ENCODE assay signal across 18 mouse cellular contexts in the genomic region with DNA sequence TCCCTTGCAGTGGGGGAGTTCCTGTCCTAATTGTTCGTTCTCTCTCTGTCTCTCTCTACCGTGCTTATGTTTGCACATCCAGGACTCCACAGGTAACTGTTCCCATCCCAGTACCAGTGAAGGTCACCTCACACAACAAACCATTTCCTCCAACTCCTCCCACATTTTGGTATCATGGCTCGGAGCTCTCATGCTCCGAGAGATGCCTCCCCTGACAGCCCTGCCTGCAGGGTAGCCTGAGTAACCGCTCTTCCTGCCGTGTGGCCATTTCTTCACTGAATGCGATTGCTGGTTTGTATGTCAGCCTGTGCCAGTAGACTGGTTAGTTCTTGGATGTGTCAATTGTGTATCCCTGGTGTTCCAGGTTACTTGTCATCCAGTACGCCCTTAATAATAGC. TPM values are rescaled to one million over a fixed set of nuclear protein-coding genes. Genes with fewer than 3 reads are reported as not detected.
DNase-seq lines count a peak whose midpoint lies in the region; ATAC-seq and TF ChIP-seq lines count a peak whose summit lies in the region.
"Had no signal": no experiment of that assay in that cellular context is flagged by ENCODE, and none has a peak within 500 bp of the region (broad histone marks: within the 10 kb centered on the region; RNA-seq: fewer than 3 reads in every experiment).

No protein-coding gene starts in this region.

- no peak for TF ChIP-seq RAD21 in CH12.LX (IDR thresholded peaks at IDR 0.05; ENCODE audit: low read depth, low read length)

- in situ Hi-C loops in CH12.LX (cut with MboI; ENCODE audit: low pct_ligation_motif_present, low pct_unique_long_range_greater_than_20kb, low sequenced_read_pairs) = no loop called here

- no peak overlapping the region for H3K4me2 ChIP-seq in kidney, embryonic 15.5 days
- no peak overlapping the region for H3K4me2 ChIP-seq in CH12.LX (ENCODE audit: insufficient read depth, low read depth, poor library complexity, severe bottlenecking)
- H3K4me2 ChIP-seq: hindbrain, embryonic 12.5 days; liver, embryonic 11.5 days; lung, embryonic 14.5 days had no signal

- peaks cover 24% of the 10 kb centered on the region for H3K36me3 ChIP-seq in heart, embryonic 10.5 days
- H3K36me3 ChIP-seq in heart, adult 2 months (ENCODE audit: control insufficient read depth, insufficient read depth, low read length) = no peaks in the 10 kb centered on the region
- H3K36me3 ChIP-seq in kidney, embryonic 15.5 days = peaks cover 25% of the 10 kb centered on the region
- peaks cover 34 to 50% of the 10 kb centered on the region in 2 experiments for H3K36me3 ChIP-seq in CH12.LX (replicated peaks in 1 of 2; ENCODE audit: control insufficient read depth in 1 of 2, insufficient read depth in 1 of 2, low read length in 1 of 2)

- ATAC-seq in kidney, embryonic 15.5 days (replicated peaks; ENCODE audit: low FRiP score) = no peak
- no peak for ATAC-seq in inflammation-experienced regulatory T-cells, adult 6 months
- ATAC-seq: activated CD4-positive, CD25-positive, alpha-beta regulatory T cell, adult 4 months had no signal

- WGBS in heart, embryonic 10.5 days = 63% methylated on average over 8 of the region's 8 CpGs
- 61% methylated on average over 8 of the region's 8 CpGs for WGBS in heart, adult 2 months
- 58% methylated on average over 8 of the region's 8 CpGs for WGBS in kidney, embryonic 15.5 days

- intact Hi-C loops in heart, adult 2 months (cut with DNase I) = no loop called here

- TF ChIP-seq CTCF in heart, adult 2 months (IDR thresholded peaks at IDR 0.05) = no peak
- TF ChIP-seq CTCF in CH12.LX (conservative IDR thresholded peaks at IDR 0.05 in 1 of 2, IDR thresholded peaks at IDR 0.05 in 1 of 2; ENCODE audit: low read depth in 2 of 2, low read length in 2 of 2) = no peak
- TF ChIP-seq CTCF in embryonic fibroblast, embryonic 13.5 days (IDR thresholded peaks at IDR 0.05; ENCODE audit: borderline replicate concordance, insufficient read depth, low read length) = no peak

- peak overlapping the region; percentile 37; the same call in 1 of the 2 replicates for H3K27ac ChIP-seq in heart, embryonic 10.5 days
- H3K27ac ChIP-seq in heart, adult 2 months = no peak overlapping the region; the same call in 1 of the 2 replicates
- peak overlapping the region; percentile 34; the same call in 1 of the 2 replicates for H3K27ac ChIP-seq in kidney, embryonic 15.5 days
- no peak overlapping the region for H3K27ac ChIP-seq in CH12.LX (ENCODE audit: insufficient read depth, low read depth)
- H3K27ac ChIP-seq in embryonic fibroblast, embryonic 13.5 days (ENCODE audit: insufficient read depth, low read length) = peak overlapping the region; percentile 54
- H3K27ac ChIP-seq: hindbrain, embryonic 12.5 days had no signal

- peaks cover 61% of the 10 kb centered on the region for H3K4me1 ChIP-seq in heart, embryonic 10.5 days
- peaks cover 9% of the 10 kb centered on the region for H3K4me1 ChIP-seq in heart, adult 2 months (ENCODE audit: control insufficient read depth, insufficient read depth, low read length)
- H3K4me1 ChIP-seq in kidney, embryonic 15.5 days = peaks cover 75% of the 10 kb centered on the region
- peaks cover 7 to 26% of the 10 kb centered on the region in 2 experiments for H3K4me1 ChIP-seq in CH12.LX (ENCODE audit: control insufficient read depth in 1 of 2, insufficient read depth in 2 of 2)
- peaks cover 8% of the 10 kb centered on the region for H3K4me1 ChIP-seq in embryonic fibroblast, embryonic 13.5 days (ENCODE audit: control insufficient read depth, insufficient read depth, low read length)

- no peaks in the 10 kb centered on the region for H3K9me3 ChIP-seq in heart, embryonic 10.5 days
- no peaks in the 10 kb centered on the region for H3K9me3 ChIP-seq in kidney, embryonic 15.5 days (replicated peaks)
- H3K9me3 ChIP-seq in CH12.LX (replicated peaks; ENCODE audit: low read length) = no peaks in the 10 kb centered on the region
- H3K9me3 ChIP-seq: G1E; hindbrain, embryonic 12.5 days had no signal

- dilution Hi-C loops in CH12.LX (cut with MboI; ENCODE audit: extremely low pct_ligation_motif_present, extremely low pct_unique_long_range_greater_than_20kb, low sequenced_read_pairs) = no loop called here

- no peak overlapping the region for H3K4me3 ChIP-seq in heart, embryonic 10.5 days
- no peak overlapping the region for H3K4me3 ChIP-seq in heart, adult 2 months
- no peak overlapping the region for H3K4me3 ChIP-seq in kidney, embryonic 15.5 days (replicated peaks)
- no peak overlapping the region for H3K4me3 ChIP-seq in CH12.LX (replicated peaks in 1 of 3; ENCODE audit: low read depth in 2 of 3, low read length in 2 of 3, poor library complexity in 1 of 3)
- H3K4me3 ChIP-seq in embryonic fibroblast, embryonic 13.5 days (ENCODE audit: insufficient read depth, low read length) = no peak overlapping the region
- H3K4me3 ChIP-seq: hindbrain, embryonic 12.5 days had no signal

- H3K9ac ChIP-seq in heart, adult 2 months (ENCODE audit: low read depth, low read length) = no peak overlapping the region
- H3K9ac ChIP-seq in kidney, embryonic 15.5 days = no peak overlapping the region
- no peak overlapping the region for H3K9ac ChIP-seq in CH12.LX (ENCODE audit: insufficient read depth, low read depth)
- H3K9ac ChIP-seq: hindbrain, embryonic 12.5 days; lung, embryonic 14.5 days had no signal

- TF ChIP-seq POLR2A in heart, adult 2 months (IDR thresholded peaks at IDR 0.05; ENCODE audit: insufficient read depth, low read depth, low read length) = no peak
- TF ChIP-seq POLR2A in CH12.LX (IDR thresholded peaks at IDR 0.05; ENCODE audit: low read depth, low read length) = no peak
- no peak; the same call in 1 of the 2 replicates for TF ChIP-seq POLR2A in embryonic fibroblast, embryonic 13.5 days (IDR thresholded peaks at IDR 0.05; ENCODE audit: low read depth, low read length)

- no peak for DNase-seq in heart, embryonic 10.5 days (ENCODE audit: low spot score)
- DNase-seq in heart, adult 2 months = no peak
- DNase-seq in kidney, adult 9 months = no peak
- DNase-seq in CH12.LX (ENCODE audit: extremely low read depth) = no peak
- DNase-seq in spleen, postnatal 10 days (ENCODE audit: low spot score in 2 of 2) = no peak
- DNase-seq: cerebellum, postnatal 25 days; kidney, adult 11 months; lung, embryonic 14.5 days; thymus, postnatal 36 days had no signal

- no peaks in the 10 kb centered on the region for H3K79me2 ChIP-seq in heart, adult 2 months (replicated peaks; ENCODE audit: control insufficient read depth, insufficient read depth, low read length)
- peaks cover 30% of the 10 kb centered on the region for H3K79me2 ChIP-seq in CH12.LX (replicated peaks; ENCODE audit: control insufficient read depth, extremely low read depth, insufficient read depth, poor library complexity, severe bottlenecking)

- no peak for TF ChIP-seq EP300 in heart, adult 2 months (IDR thresholded peaks at IDR 0.05; ENCODE audit: insufficient read depth, low read depth, low read length)
- TF ChIP-seq EP300 in CH12.LX (IDR thresholded peaks at IDR 0.05; ENCODE audit: low read length) = no peak

- H3K27me3 ChIP-seq in heart, embryonic 10.5 days (ENCODE audit: insufficient read depth, poor library complexity, severe bottlenecking) = no peaks in the 10 kb centered on the region
- H3K27me3 ChIP-seq in heart, adult 2 months (ENCODE audit: control insufficient read depth, insufficient read depth, low read length) = no peaks in the 10 kb centered on the region
- no peaks in the 10 kb centered on the region for H3K27me3 ChIP-seq in kidney, embryonic 15.5 days
- no peaks in the 10 kb centered on the region for H3K27me3 ChIP-seq in CH12.LX (replicated peaks)

RNA-seq across cellular contexts. Expression of a gene that starts 5.7 kb away (rescaled TPM):
- polyA plus RNA-seq in heart, embryonic 10.5 days (2016; fragmentation: Nextera tagmentation; extraction: Ambion mirVana) = 63.2 and 65.3 TPM in 2 replicates
- total RNA-seq in heart, adult 2 months (2021) = 10 to 100 TPM in 1 of 2 experiments, 1 to 10 TPM in 1; 8.4 to 11.5 TPM
- polyA plus RNA-seq in heart, adult 2 months (2012; rRNA removed) = 23.3 and 36.8 TPM in 2 replicates
- polyA plus RNA-seq in kidney, embryonic 15.5 days (2015; fragmentation: Nextera tagmentation; extraction: Ambion mirVana) = 79.5 and 86.2 TPM in 2 replicates
- total RNA-seq in CH12.LX (2012; rRNA removed) (76.8 and 98.1 TPM in 2 replicates), CH12.LX (2014; rRNA removed) (45.6 and 49.5 TPM in 2 replicates)
- polyA plus RNA-seq in CH12.LX (2012; ENCODE audit: insufficient read length, low read depth) = 34.9 and 37.5 TPM in 2 replicates
- polyA plus RNA-seq in embryonic fibroblast, embryonic 13.5 days (2011; ENCODE audit: insufficient read length, low read depth, missing spikeins) = 147 and 179 TPM in 2 replicates
- 1 to 10 TPM in 1 of 3 experiments, under 1 TPM in 1, not detected in 1; 0.94 to 7.2 TPM for polyA plus RNA-seq in inflammation-experienced regulatory T-cells, adult 6 months (2017; shearing (Covaris generic))

RNA-seq across cellular contexts. Expression of a gene that starts 7.7 kb away (rescaled TPM):
- 2,290 and 3,821 TPM in 2 replicates for polyA plus RNA-seq in heart, embryonic 10.5 days (2016; fragmentation: Nextera tagmentation; extraction: Ambion mirVana)
- total RNA-seq in heart, adult 2 months (2021) = 1 to 10 TPM in 1 of 2 experiments, under 1 TPM in 1; 0.84 to 1.1 TPM
- polyA plus RNA-seq in heart, adult 2 months (2012; rRNA removed) = 1.3 and 2.5 TPM in 2 replicates
- polyA plus RNA-seq in kidney, embryonic 15.5 days (2015; fragmentation: Nextera tagmentation; extraction: Ambion mirVana) = 36.1 and 56.2 TPM in 2 replicates
- 1.5 and 1.6 TPM in 2 replicates for total RNA-seq in CH12.LX (2012; rRNA removed)
- 5.5 and 6.9 TPM in 2 replicates for total RNA-seq in CH12.LX (2014; rRNA removed)
- polyA plus RNA-seq in CH12.LX (2012; ENCODE audit: insufficient read length, low read depth) = 3.5 and 4.2 TPM in 2 replicates
- polyA plus RNA-seq in embryonic fibroblast, embryonic 13.5 days (2011; ENCODE audit: insufficient read length, low read depth, missing spikeins) = 1.1 and 1.5 TPM in 2 replicates
- polyA plus RNA-seq in inflammation-experienced regulatory T-cells, adult 6 months (2017; shearing (Covaris generic)) = not detected
- total RNA-seq: megakaryocyte progenitor cell, adult 5-6 weeks; monocyte, adult 5-6 weeks had no signal
- polyA plus RNA-seq: activated CD4-positive, CD25-positive, alpha-beta regulatory T cell, adult 4 months had no signal

RNA-seq across cellular contexts. Expression of a gene that starts 46.8 kb away (rescaled TPM):
- polyA plus RNA-seq in heart, embryonic 10.5 days (2016; fragmentation: Nextera tagmentation; extraction: Ambion mirVana) = 3.3 and 6.8 TPM in 2 replicates
- total RNA-seq in heart, adult 2 months (2021) = 1 to 10 TPM; 7.2 to 7.3 TPM
- 13.2 and 16.2 TPM in 2 replicates for polyA plus RNA-seq in heart, adult 2 months (2012; rRNA removed)
- 21.7 and 22.1 TPM in 2 replicates for polyA plus RNA-seq in kidney, embryonic 15.5 days (2015; fragmentation: Nextera tagmentation; extraction: Ambion mirVana)
- total RNA-seq in CH12.LX (2012; rRNA removed) = 0.13 TPM in 1 of 2 replicates, not detected in the other
- 0.24 TPM in 1 of 2 replicates, not detected in the other for total RNA-seq in CH12.LX (2014; rRNA removed)
- 0.17 and 0.25 TPM in 2 replicates for polyA plus RNA-seq in CH12.LX (2012; ENCODE audit: insufficient read length, low read depth)
- not detected in 2 replicates for polyA plus RNA-seq in embryonic fibroblast, embryonic 13.5 days (2011; ENCODE audit: insufficient read length, low read depth, missing spikeins)
- polyA plus RNA-seq in inflammation-experienced regulatory T-cells, adult 6 months (2017; shearing (Covaris generic)) = 1 to 10 TPM; 1.9 to 5.2 (median 2.4) TPM
- total RNA-seq: megakaryocyte progenitor cell, adult 5-6 weeks; monocyte, adult 5-6 weeks had no signal
- polyA plus RNA-seq: G1E had no signal

RNA-seq across cellular contexts. Expression of a gene that starts 51.7 kb away (rescaled TPM):
- polyA plus RNA-seq in heart, embryonic 10.5 days (2016; fragmentation: Nextera tagmentation; extraction: Ambion mirVana) = 202 and 238 TPM in 2 replicates
- total RNA-seq in heart, adult 2 months (2021) = 10 to 100 TPM; 50.1 to 50.5 TPM
- polyA plus RNA-seq in heart, adult 2 months (2012; rRNA removed) = 99.2 and 128 TPM in 2 replicates
- 119 and 137 TPM in 2 replicates for polyA plus RNA-seq in kidney, embryonic 15.5 days (2015; fragmentation: Nextera tagmentation; extraction: Ambion mirVana)
- total RNA-seq in CH12.LX (2012; rRNA removed) = 50.7 and 54.3 TPM in 2 replicates
- 44.7 and 49.4 TPM in 2 replicates for total RNA-seq in CH12.LX (2014; rRNA removed)
- 45.9 and 52.5 TPM in 2 replicates for polyA plus RNA-seq in CH12.LX (2012; ENCODE audit: insufficient read length, low read depth)
- polyA plus RNA-seq in embryonic fibroblast, embryonic 13.5 days (2011; ENCODE audit: insufficient read length, low read depth, missing spikeins) = 453 and 629 TPM in 2 replicates
- polyA plus RNA-seq in inflammation-experienced regulatory T-cells, adult 6 months (2017; shearing (Covaris generic)) = 10 to 100 TPM; 19.5 to 31.9 (median 26.9) TPM

Comparison
In these comparisons a context has a peak if more than half of its experiments do, and no peak if none do; other contexts are left out.
1. H3K27ac ChIP-seq: peak in heart, embryonic 10.5 days (single experiment), kidney, embryonic 15.5 days (single experiment) and embryonic fibroblast, embryonic 13.5 days (single experiment); none in heart, adult 2 months (single experiment) and CH12.LX (single experiment).
2. RNA of a gene that starts 7.7 kb away (polyA plus RNA-seq): 2,290 to 3,821 TPM in heart, embryonic 10.5 days; 36.1 to 56.2 TPM in kidney, embryonic 15.5 days, 3.5 to 4.2 TPM in CH12.LX, 1.3 to 2.5 TPM in heart, adult 2 months, 1.1 to 1.5 TPM in embryonic fibroblast, embryonic 13.5 days and not detected in inflammation-experienced regulatory T-cells, adult 6 months; every median in the first group is over 10 times any median in the second.